Mouse (Mus musculus) left cerebral cortex, postnatal 25 days (tissue): ENCODE measurements around the gene Dlk1. TPM values are rescaled to one million over a fixed set of nuclear protein-coding genes. Genes with fewer than 3 reads are reported as not detected.
A peak's percentile ranks its signal among the peaks of the same experiment; 100 is the strongest.

Source experiments
- DNase-seq, 2 experiments: peaks; one replicate each; pipeline ENCODE4 v3.0.0; 2022; ENCODE audit warnings: low spot score in 2 of 2, mixed read lengths in 1 of 2
- intact Hi-C: fragments of 180-260 bp; cut with DNase I; formaldehyde crosslinking; loops from one replicate; pipeline ENCODE4 v1.15.1; 2025
- total RNA-seq, 2 experiments: library from RNA; stranded (reverse); gene quantifications; 2 replicates each; pipeline ENCODE4 v1.2.3; 2021

Gene Dlk1
- total RNA-seq, 2 experiments from 2014 or later, result 5.7 to 13.4 TPM

- peak; percentile 7 to 53 for DNase-seq
- intact Hi-C loops, result no loop called here
Measured at GRCm38 (mm10) chr12:109511456-109511855, 58.8 kb downstream of the Dlk1 start.

- intact Hi-C loops, result no loop called here
- DNase-seq, result no peak
Measured at GRCm38 (mm10) chr12:109512151-109512907, 59.7 kb downstream of the Dlk1 start.

Other genes starting within 250 kb of the Dlk1 start
- gene Rtl1, start 147.5 kb downstream of the Dlk1 start, total RNA-seq, result under 1 TPM; 0.18 to 0.34 TPM